18 mouse cellular contexts compared by ENCODE assay signal in the genomic region with DNA sequence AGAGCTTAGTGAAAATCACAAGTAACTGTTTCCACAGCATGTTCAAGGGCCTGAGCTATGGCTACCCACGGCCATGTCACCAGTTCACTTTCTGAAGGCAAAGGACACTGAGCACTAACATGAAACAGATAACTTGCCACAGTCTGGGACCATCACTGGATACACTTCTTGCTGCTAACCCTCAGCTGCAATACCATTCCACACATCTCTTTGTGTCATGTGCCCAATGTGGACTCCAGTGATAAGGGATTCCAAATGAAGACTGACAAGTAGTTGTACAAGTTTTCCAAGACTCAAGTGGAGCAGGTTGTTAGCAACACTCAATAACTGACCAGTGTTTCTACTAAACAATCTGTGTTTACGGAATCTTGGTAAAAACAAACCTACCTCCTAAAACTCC. TPM values are rescaled to one million over a fixed set of nuclear protein-coding genes. Genes with fewer than 3 reads are reported as not detected.
DNase-seq lines count a peak whose midpoint lies in the region; ATAC-seq and TF ChIP-seq lines count a peak whose summit lies in the region.
"Had no signal": no experiment of that assay in that cellular context is flagged by ENCODE, and none has a peak within 500 bp of the region (broad histone marks: within the 10 kb centered on the region; RNA-seq: fewer than 3 reads in every experiment).

No protein-coding gene starts in this region.

- no peaks in the 10 kb centered on the region; the same call in 1 of the 2 replicates for H3K4me1 ChIP-seq in bone marrow, adult 2 months (ENCODE audit: control insufficient read depth, insufficient read depth, low read length)
- peaks cover 1 to 43% of the 10 kb centered on the region in 2 experiments for H3K4me1 ChIP-seq in heart, embryonic 14.5 days (ENCODE audit: control insufficient read depth in 2 of 2, insufficient read depth in 2 of 2, low read length in 2 of 2)
- H3K4me1 ChIP-seq in liver, embryonic 16.5 days (ENCODE audit: control insufficient read depth, low read depth, low read length) = peaks cover 14% of the 10 kb centered on the region
- H3K4me1 ChIP-seq: midbrain, embryonic 15.5 days; neural tube, embryonic 12.5 days had no signal

- intact Hi-C loops in gastrocnemius, adult 2 months (cut with DNase I) = no loop called here

- ATAC-seq in heart, embryonic 14.5 days (ENCODE audit: insufficient number of reproducible peaks, insufficient read depth, low FRiP score, low read depth) = peak; percentile 37; the same call in 1 of the 2 replicates
- ATAC-seq in liver, embryonic 16.5 days (ENCODE audit: low read depth) = peak; percentile 79
- ATAC-seq: hindbrain, embryonic 16.5 days; lung, postnatal 0 days; midbrain, embryonic 15.5 days; Patski had no signal

- H3K4me3 ChIP-seq in gastrocnemius, adult 2 months = no peak overlapping the region
- H3K4me3 ChIP-seq in bone marrow, adult 2 months (replicated peaks; ENCODE audit: control insufficient read depth, low read depth, low read length) = no peak overlapping the region
- H3K4me3 ChIP-seq in heart, embryonic 14.5 days (ENCODE audit: control insufficient read depth in 1 of 2, insufficient read depth in 1 of 2, low read depth in 1 of 2, low read length in 2 of 2) = no peak overlapping the region
- no peak overlapping the region for H3K4me3 ChIP-seq in liver, embryonic 16.5 days (ENCODE audit: low read depth, low read length)
- H3K4me3 ChIP-seq: midbrain, embryonic 15.5 days; neural tube, embryonic 12.5 days had no signal

- peak overlapping the region; percentile 74 for H3K9ac ChIP-seq in heart, embryonic 14.5 days (ENCODE audit: low read length)
- no peak overlapping the region for H3K9ac ChIP-seq in liver, embryonic 16.5 days (ENCODE audit: low read depth, low read length)
- H3K9ac ChIP-seq: midbrain, embryonic 15.5 days; neural tube, embryonic 12.5 days had no signal

- no peak for DNase-seq in gastrocnemius, adult 2 months
- DNase-seq in gastrocnemius, postnatal 25 days = no peak
- no peak for DNase-seq in kidney, postnatal 14 days
- DNase-seq in right cerebral cortex, postnatal 14 days = no peak
- DNase-seq in neural tube, embryonic 10.5 days (ENCODE audit: extremely low spot score, low spot score) = no peak
- DNase-seq: cerebellum, adult 8-10 months; kidney, adult 18-20 months; kidney, postnatal 4 days; spleen, adult 18-20 months had no signal

- no peaks in the 10 kb centered on the region for H3K27me3 ChIP-seq in heart, embryonic 14.5 days (ENCODE audit: control insufficient read depth, insufficient read depth, low read length)
- no peaks in the 10 kb centered on the region for H3K27me3 ChIP-seq in liver, embryonic 16.5 days (ENCODE audit: control insufficient read depth, insufficient read depth, low read depth, low read length)
- H3K27me3 ChIP-seq: CH12.LX; midbrain, embryonic 15.5 days; neural tube, embryonic 12.5 days; Patski had no signal

- peaks cover 4% of the 10 kb centered on the region; the same call in 1 of the 2 replicates for H3K36me3 ChIP-seq in heart, embryonic 14.5 days (ENCODE audit: control insufficient read depth, insufficient read depth, low read length)
- no peaks in the 10 kb centered on the region for H3K36me3 ChIP-seq in liver, embryonic 16.5 days (ENCODE audit: control insufficient read depth, insufficient read depth)
- H3K36me3 ChIP-seq: midbrain, embryonic 15.5 days; neural tube, embryonic 12.5 days had no signal

- TF ChIP-seq CTCF in gastrocnemius, adult 2 months (IDR thresholded peaks at IDR 0.05) = no peak
- no peak for TF ChIP-seq CTCF in bone marrow, adult 2 months (IDR thresholded peaks at IDR 0.05; ENCODE audit: control insufficient read depth, insufficient read depth, low read length)

- no peak for TF ChIP-seq POLR2A in bone marrow, adult 2 months (IDR thresholded peaks at IDR 0.05; ENCODE audit: borderline replicate concordance, control insufficient read depth, low read depth, low read length)

- no peaks in the 10 kb centered on the region for H3K9me3 ChIP-seq in heart, embryonic 14.5 days (ENCODE audit: control insufficient read depth, low read length)
- no peaks in the 10 kb centered on the region for H3K9me3 ChIP-seq in liver, embryonic 16.5 days (replicated peaks; ENCODE audit: control insufficient read depth, low read length)
- H3K9me3 ChIP-seq: midbrain, embryonic 15.5 days; neural tube, embryonic 12.5 days had no signal

- peak overlapping the region; percentile 3; the same call in 1 of the 2 replicates for H3K27ac ChIP-seq in gastrocnemius, adult 2 months
- peak overlapping the region; percentile 51; the same call in 1 of the 2 replicates for H3K27ac ChIP-seq in bone marrow, adult 2 months (ENCODE audit: control insufficient read depth, insufficient read depth, low read depth, low read length, poor library complexity)
- H3K27ac ChIP-seq in heart, embryonic 14.5 days (replicated peaks in 1 of 2; ENCODE audit: control insufficient read depth in 1 of 2, insufficient read depth in 1 of 2, low read depth in 2 of 2, low read length in 2 of 2) = peak overlapping the region; percentile 82 to 83
- peak overlapping the region; percentile 34 for H3K27ac ChIP-seq in liver, embryonic 16.5 days (ENCODE audit: low read length)
- H3K27ac ChIP-seq: midbrain, embryonic 15.5 days; neural tube, embryonic 12.5 days had no signal

- WGBS in bone marrow, adult 2 months = 76% methylated on average over 2 of the region's 2 CpGs
- 32% methylated on average over 2 of the region's 2 CpGs for WGBS in heart, embryonic 14.5 days
- 41% methylated on average over 2 of the region's 2 CpGs for WGBS in liver, embryonic 16.5 days (ENCODE audit: insufficient replicate concordance)

- peak overlapping the region; percentile 65 for H3K4me2 ChIP-seq in heart, embryonic 14.5 days (ENCODE audit: low read length)
- 0 out of 2 replicates have a peak overlapping the region, but pooled peaks have one; percentile 17 for H3K4me2 ChIP-seq in liver, embryonic 16.5 days (ENCODE audit: low read depth, low read length)
- H3K4me2 ChIP-seq: midbrain, embryonic 15.5 days; neural tube, embryonic 12.5 days had no signal

RNA-seq across cellular contexts. Expression of a gene that starts 2.2 kb away (rescaled TPM):
- 10 to 100 TPM in 1 of 2 experiments, 1 to 10 TPM in 1; 7.6 to 25.9 TPM for total RNA-seq in gastrocnemius, adult 2 months (2021)
- total RNA-seq in gastrocnemius, postnatal 25 days (2021) = 1 to 10 TPM; 1.1 to 1.6 TPM
- 1.1 TPM in 1 of 2 replicates, not detected in the other for polyA plus RNA-seq in bone marrow, adult 2 months (2011; ENCODE audit: insufficient read depth, insufficient read length, low replicate concordance, missing spikeins)
- 1,148 and 1,278 TPM in 2 replicates for polyA plus RNA-seq in heart, embryonic 14.5 days (2014; fragmentation: Nextera tagmentation; extraction: Ambion mirVana)
- polyA plus RNA-seq in liver, embryonic 16.5 days (2015; fragmentation: Nextera tagmentation; extraction: Ambion mirVana) = 0.39 and 0.66 TPM in 2 replicates
- total RNA-seq: CH12.LX had no signal

RNA-seq across cellular contexts. Expression of a gene that starts 44.5 kb away (rescaled TPM):
- 10 to 100 TPM; 45.6 to 62.4 TPM for total RNA-seq in gastrocnemius, adult 2 months (2021)
- 10 to 100 TPM; 30.7 to 85.6 TPM for total RNA-seq in gastrocnemius, postnatal 25 days (2021)
- polyA plus RNA-seq in bone marrow, adult 2 months (2011; ENCODE audit: insufficient read depth, insufficient read length, low replicate concordance, missing spikeins) = 3.3 and 5.4 TPM in 2 replicates
- polyA plus RNA-seq in heart, embryonic 14.5 days (2014; fragmentation: Nextera tagmentation; extraction: Ambion mirVana) = 7.1 and 9.5 TPM in 2 replicates
- 1.8 and 1.9 TPM in 2 replicates for polyA plus RNA-seq in liver, embryonic 16.5 days (2015; fragmentation: Nextera tagmentation; extraction: Ambion mirVana)

Comparison
In these comparisons a context has a peak if more than half of its experiments do, and no peak if none do; other contexts are left out.
1. H3K27ac ChIP-seq: peak in every context shown above with its lines; median percentile 82 in heart, embryonic 14.5 days; 51 in bone marrow, adult 2 months; 34 in liver, embryonic 16.5 days; 3 in gastrocnemius, adult 2 months.
2. RNA of a gene that starts 2.2 kb away (polyA plus RNA-seq): 1,148 to 1,278 TPM in heart, embryonic 14.5 days; 1.1 TPM in bone marrow, adult 2 months and 0.39 to 0.66 TPM in liver, embryonic 16.5 days; every median in the first group is over 100 times any median in the second.